Mouse (Mus musculus): ENCODE results near the gene Brdt. TPM values are rescaled to one million over a fixed set of nuclear protein-coding genes. Genes with fewer than 3 reads are reported as not detected.
A peak's percentile ranks its signal among the peaks of the same experiment; 100 is the strongest.

Gene Brdt
- under 1 TPM; 0.26 to 0.56 TPM for total RNA-seq (2021)

GRCm38 (mm10) chr5:107330916-107331421, at the start of gene Brdt:
Gene Brdt (plus strand): TSS chr5:107331159.
- no peak for DNase-seq (ENCODE audit: low spot score)

GRCm38 (mm10) chr5:107282561-107283307, 48.2 kb upstream of the Brdt start:
- intact Hi-C loops (cut with DNase I): no loop called here
- no peak for DNase-seq (ENCODE audit: low spot score)

More at GRCm38 (mm10) chr5:107330916-107331421, at the start of gene Brdt:
- intact Hi-C loops (cut with DNase I): no loop called here

GRCm38 (mm10) chr5:107283935-107284524, 46.9 kb upstream of the Brdt start:
- intact Hi-C loops (cut with DNase I): no loop called here
- peak; percentile 52 for DNase-seq (ENCODE audit: low spot score)

- no peak for DNase-seq (ENCODE audit: low spot score)
- intact Hi-C loops (cut with DNase I): loop anchor here (5.0 kb wide), 2 partner anchors 48 to 158 kb away; no protein-coding TSS in a partner anchor
Measured at GRCm38 (mm10) chr5:107285563-107285962, 45.4 kb upstream of the Brdt start.

DNA sequence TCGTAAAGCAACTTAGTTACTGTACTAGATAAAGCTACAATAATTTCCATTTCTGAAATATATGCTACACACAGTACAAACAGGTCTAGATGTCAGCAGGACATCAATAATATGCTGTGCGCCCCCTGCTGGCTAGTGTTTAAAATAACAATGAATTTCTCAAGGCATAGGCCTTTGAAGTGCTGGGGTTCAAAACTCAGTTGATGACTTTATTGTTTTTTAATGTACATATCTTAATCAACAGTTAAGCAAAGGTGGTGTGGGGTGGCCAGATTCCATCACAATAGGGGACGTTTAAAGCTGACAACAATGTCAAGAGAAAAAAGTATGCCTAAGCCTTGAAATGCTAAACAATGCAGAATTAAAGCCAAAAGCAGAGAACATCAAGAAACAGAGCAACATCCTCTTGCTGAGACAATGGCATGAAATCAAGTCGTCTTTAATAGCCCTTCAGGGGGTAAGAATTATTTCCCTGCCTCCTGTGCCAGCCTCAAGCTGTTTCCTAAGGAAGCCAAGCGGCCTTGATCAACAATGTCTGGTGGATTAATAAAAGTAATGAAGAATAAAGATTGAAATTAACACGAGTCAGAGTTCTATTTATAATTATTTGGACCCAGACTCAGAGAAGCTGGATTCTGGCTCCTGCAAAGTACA, 43.6 kb upstream of the Brdt start:
- intact Hi-C loops (cut with DNase I): loop anchor here (5.0 kb wide), 2 partner anchors 50 to 160 kb away; no protein-coding TSS in a partner anchor
- no peak for DNase-seq (ENCODE audit: low spot score)

- DNase-seq (ENCODE audit: low spot score): no peak
- intact Hi-C loops (cut with DNase I): loop anchor here (2.0 to 5.0 kb wide), 4 partner anchors 51 to 199 kb away; no protein-coding TSS in a partner anchor
Measured at GRCm38 (mm10) chr5:107287908-107288267, 43.1 kb upstream of the Brdt start.

DNA sequence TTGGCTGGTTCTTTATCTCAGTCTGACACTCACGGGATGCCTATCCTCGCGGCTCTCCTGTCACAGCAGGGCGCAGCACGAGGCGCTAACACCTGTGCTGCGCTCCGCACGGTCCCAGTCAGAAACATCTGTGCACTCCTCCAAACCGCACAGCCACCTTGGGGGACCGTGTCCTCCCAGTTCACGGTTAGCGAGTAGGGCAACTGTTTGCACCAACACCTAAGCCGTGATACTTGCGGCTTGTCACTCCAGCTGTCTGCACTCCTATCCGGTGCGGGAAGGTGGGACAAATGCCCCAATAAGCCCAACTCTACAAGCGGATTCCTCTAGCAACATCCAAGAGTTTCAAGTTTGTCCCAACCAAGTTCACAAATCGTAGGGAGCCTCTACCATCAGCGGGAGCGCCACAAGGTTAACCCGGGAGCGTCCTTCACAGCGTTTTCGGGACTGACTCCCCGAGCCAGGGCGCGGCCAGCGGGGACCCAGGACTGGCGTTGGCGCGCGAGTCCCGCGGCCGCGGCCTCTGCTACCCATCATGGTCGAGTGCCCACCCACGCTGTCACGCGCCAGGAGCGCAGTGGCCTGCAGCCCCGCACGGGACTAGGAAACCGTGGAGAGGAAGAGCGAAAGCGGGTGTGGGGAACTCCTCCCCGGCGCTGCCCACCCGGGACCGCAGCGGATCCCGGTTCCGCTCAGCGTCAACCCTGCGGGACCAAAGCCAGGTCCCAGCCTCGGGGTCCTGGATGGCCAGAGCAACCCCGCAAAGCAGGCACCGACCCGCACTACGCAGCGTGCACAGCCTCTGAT, 42.3 kb upstream of the Brdt start:
- intact Hi-C loops (cut with DNase I): loop anchor here (2.0 to 5.0 kb wide), 4 partner anchors 51 to 200 kb away; no protein-coding TSS in a partner anchor
- no peak for DNase-seq (ENCODE audit: low spot score)

GRCm38 (mm10) chr5:107289234-107289764, 41.7 kb upstream of the Brdt start, which contains the start of gene Tgfbr3:
Gene Tgfbr3 (minus strand): TSS chr5:107289629.
- DNase-seq (ENCODE audit: low spot score): peak; percentile 81
- intact Hi-C loops (cut with DNase I): loop anchor here (2.0 to 5.0 kb wide), 4 partner anchors 52 to 200 kb away; no protein-coding TSS in a partner anchor

DNA sequence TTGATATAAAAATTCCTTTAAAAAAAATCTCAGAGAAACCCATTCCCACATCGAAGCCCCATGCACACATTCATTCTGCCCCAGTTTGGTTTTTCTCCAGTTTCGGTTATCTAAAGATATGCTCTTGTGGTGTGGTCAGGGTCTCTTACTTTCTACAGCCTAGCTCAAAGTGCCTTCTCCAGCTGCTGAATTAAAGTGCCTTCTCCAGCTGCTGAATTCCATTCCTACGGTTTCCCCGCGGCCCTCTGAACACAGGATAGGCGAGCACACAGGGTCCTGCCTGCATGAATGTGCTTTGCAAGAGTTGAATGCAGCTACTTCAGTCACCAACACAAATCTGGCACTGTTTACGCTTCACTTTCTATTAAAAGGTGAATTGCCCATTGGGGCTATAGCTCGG, 41.0 kb upstream of the Brdt start:
- intact Hi-C loops (cut with DNase I): loop anchor here (2.0 to 5.0 kb wide), 5 partner anchors 53 to 293 kb away; no protein-coding TSS in a partner anchor
- DNase-seq (ENCODE audit: low spot score): no peak

DNA sequence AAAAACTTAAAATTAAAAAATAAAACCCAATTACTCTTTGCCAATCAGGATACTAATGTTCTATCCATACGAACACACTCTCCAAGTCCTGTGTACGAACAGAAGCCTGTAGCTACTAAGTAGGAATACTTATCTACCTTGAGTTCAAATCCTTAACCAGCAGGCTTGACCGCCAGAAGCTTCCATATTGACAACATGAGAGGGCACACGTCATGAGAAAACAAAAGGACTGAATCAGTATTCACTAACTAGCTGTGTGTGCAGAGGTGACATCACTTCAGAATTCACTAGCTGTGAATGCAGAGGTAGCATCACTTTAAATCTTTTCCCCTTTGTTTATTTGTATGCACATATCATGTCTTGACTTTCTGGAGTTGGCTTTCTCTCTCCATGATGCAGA, 36.9 kb upstream of the Brdt start:
- intact Hi-C loops (cut with DNase I): no loop called here

GRCm38 (mm10) chr5:107295061-107295816, 35.7 kb upstream of the Brdt start:
- intact Hi-C loops (cut with DNase I): no loop called here
- DNase-seq (ENCODE audit: low spot score): no peak

More for the DNA sequence above, 36.9 kb upstream of the Brdt start:
- DNase-seq (ENCODE audit: low spot score): no peak

DNA sequence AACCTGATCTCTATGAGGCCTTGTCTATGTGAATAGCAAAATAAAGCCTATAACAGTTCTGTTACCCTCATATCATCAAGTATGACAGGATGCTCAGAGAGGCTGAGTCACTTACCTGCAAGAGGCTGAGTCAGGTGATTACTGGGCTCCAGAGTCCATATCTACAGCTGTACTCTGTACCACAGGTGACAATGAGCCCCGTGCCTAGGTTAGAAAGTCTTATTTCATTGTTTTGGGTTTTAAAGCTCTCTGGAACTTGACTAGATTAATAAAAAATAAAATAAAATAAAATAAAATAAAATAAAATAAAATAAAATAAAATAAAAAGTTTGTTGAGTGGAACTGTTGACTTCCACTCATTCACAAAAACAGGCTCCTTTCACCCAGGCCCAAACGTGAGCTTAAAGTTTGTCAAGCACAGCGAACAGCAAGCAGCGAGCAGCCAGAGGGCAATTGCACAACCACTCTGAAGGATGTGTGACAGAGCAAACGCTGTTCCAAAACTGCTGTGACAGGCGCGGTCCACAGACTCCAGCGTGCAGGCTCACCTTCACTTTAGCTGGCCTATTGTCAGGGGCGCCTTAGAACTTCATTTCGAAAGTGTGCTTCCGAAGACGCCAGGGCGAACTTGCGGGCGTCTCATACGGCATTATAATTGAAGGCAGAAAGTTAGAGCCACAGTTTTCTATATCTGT, 35.0 kb upstream of the Brdt start:
- no peak for DNase-seq (ENCODE audit: low spot score)
- intact Hi-C loops (cut with DNase I): no loop called here

DNA sequence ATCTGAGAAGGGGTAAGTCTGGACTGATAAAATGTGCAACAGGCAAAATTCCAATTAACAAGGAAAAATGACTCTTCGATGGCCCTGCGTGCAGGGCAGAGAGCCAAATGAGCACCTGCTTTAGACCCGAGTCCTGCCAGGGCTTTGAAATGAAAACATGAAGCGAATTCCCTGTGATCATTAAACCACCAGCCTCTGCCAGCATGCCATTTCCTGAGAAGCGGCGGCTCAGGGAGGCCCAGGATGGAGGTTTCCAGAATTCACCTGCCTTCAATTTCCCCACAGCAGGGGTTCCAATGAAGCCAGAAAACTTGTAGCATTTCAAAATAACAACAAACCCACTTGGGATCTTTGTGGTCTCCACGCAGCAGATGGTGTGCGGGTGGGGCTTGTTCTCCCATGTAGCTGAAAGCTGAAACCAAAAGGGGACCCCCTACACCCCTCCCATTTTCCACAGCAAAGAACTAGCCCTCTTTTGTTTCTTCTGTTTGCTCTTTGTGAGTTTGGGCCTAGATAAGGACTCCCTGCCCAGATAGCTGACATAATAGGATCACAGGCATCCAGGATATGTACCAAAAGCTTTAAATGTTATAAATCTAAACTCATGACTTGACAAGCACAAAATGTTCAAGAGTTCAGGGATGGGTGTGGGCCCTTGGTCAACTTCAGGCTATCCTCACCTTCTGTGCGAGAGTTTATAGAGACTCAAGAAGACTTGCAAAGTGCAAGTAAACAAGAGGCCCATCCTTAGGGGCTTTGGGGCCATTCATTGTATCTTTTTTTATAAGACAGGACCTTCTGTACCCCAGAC, 34.2 kb upstream of the Brdt start:
- no peak for DNase-seq (ENCODE audit: low spot score)
- intact Hi-C loops (cut with DNase I): no loop called here

DNA sequence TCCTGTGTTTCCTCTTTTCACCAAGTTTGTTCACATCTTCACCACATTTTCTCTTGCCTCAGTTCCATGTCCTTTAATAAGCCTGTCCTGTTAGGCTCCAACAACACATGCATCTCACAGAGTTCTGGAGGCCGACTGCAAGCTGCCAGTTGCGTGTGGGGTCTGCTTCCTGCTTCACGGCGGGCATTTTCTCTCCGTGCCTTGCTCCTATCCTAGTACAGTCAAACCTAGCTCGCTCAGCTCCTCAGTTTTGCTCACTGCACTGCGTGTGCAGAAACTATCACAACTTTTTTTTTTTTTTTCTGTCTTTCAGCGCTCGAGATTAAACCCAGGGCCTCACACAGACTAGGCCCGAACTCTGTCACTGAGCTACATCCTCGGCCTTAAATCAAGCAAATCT, 32.1 kb upstream of the Brdt start:
- intact Hi-C loops (cut with DNase I): no loop called here
- DNase-seq (ENCODE audit: low spot score): no peak

DNA sequence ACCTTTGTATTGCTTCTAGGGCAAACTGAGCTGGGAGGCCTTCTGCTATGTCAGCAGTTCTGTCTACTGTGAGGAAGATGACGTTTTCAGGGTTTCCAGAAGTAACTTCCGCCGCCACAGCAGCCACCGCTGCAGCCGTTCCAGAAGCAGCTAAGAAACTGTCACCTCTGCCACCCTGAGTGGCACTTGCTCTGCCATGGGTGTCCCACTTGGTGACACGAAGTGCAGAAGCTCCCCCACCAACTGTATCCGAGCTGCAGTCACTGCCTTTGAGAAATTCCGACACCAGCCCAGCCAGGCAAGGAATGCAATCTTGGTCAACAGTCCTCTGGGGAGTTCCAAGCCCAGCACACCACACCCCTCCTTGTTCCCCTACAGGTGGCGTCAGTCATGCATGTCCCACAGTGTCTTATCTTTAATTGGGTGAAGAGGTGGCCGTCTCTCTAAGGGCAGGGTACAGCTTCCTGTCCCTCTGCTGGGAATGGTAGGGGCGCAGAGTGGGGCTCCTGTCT, 27.6 kb upstream of the Brdt start:
- intact Hi-C loops (cut with DNase I): no loop called here
- DNase-seq (ENCODE audit: low spot score): no peak

DNA sequence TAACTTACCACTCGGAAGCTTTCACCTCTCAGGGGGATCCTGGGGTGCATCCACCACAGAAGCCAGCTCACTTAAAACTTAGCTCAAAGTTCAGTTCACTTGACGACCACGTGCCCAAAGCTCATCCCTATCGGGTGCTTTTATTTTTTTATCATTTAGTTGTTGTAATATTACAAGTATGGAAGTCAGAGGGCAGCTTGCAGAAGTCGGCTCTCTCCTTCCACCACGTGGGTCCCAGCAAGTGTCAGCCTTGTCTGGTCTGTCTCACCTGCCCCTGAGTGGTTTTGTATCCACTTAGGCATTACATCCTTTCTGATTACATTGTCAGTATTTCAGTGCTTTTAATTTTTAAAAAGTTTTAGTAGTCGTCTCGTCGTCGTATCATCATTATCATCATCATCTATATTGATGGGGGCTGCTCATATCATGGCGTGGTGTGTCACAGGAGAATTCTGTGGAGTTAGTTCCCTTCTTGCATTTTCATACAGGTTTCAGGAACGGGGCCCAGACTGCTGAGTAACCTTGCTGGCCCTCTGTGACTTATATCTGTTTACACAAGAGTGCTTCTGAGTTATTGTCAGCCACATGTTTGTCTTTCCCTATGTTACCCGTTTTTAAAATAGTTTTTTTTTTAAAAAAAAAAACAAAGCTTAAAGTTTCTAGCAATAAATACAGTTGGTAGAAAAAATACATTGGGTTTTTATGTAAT, 26.7 kb upstream of the Brdt start:
- intact Hi-C loops (cut with DNase I): no loop called here
- no peak for DNase-seq (ENCODE audit: low spot score)
